Mouse (Mus musculus): ENCODE measurements around the gene Bzw2.

DNA sequence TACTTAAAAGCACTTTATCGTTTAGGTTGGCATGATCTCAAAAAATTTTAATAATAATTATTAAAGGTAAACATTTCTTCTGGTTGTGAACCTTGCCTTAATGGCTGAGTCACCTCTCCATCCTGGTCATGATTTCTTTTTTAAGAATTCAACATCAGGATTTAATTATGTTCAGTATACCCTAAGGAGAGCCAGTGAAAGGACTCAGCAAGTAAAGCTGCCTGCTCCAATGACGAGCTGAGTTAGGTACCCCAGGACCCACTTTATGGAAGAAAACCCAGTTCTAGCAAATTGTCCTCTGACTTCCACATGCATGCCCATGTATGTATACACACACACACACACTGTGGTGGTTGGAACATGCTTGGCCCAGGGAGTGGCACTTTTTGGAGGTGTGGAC, 110.3 kb downstream of the Bzw2 start:
- TF ChIP-seq POLR2A (IDR thresholded peaks at IDR 0.05; ENCODE audit: borderline replicate concordance, control insufficient read depth, low read depth, low read length), result no peak
- no peak for TF ChIP-seq CTCF (IDR thresholded peaks at IDR 0.05; ENCODE audit: control insufficient read depth, insufficient read depth, low read length)
